Mouse (Mus musculus) frontal cortex, postnatal 14 days (tissue): ENCODE data around the gene Sema4d.

Experiments
- DNase-seq, 2 experiments: peaks; one replicate each; pipeline ENCODE4 v3.0.0; 2022; ENCODE audit warnings: low spot score in 2 of 2

Sema4d gene

DNA sequence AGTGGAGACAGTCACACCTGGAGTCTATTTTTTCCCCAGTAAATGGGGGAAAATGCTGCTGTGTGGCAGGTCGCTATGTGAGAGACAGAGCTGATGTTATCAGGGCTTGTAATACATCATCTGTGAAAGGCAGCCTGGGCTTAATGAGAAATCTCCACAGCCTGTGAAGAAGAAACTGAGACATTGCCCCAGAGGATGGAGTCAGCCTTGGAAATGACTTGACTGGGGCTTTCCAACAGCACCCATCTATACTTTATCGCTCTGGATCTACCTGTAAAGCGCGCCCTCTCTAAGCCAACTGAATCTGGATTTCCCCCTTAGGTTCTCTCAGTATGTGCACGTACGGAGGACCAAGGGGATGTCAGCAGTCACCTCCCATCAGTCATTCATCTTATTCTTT, 21.1 kb upstream of the Sema4d start:
- DNase-seq = no peak

DNA sequence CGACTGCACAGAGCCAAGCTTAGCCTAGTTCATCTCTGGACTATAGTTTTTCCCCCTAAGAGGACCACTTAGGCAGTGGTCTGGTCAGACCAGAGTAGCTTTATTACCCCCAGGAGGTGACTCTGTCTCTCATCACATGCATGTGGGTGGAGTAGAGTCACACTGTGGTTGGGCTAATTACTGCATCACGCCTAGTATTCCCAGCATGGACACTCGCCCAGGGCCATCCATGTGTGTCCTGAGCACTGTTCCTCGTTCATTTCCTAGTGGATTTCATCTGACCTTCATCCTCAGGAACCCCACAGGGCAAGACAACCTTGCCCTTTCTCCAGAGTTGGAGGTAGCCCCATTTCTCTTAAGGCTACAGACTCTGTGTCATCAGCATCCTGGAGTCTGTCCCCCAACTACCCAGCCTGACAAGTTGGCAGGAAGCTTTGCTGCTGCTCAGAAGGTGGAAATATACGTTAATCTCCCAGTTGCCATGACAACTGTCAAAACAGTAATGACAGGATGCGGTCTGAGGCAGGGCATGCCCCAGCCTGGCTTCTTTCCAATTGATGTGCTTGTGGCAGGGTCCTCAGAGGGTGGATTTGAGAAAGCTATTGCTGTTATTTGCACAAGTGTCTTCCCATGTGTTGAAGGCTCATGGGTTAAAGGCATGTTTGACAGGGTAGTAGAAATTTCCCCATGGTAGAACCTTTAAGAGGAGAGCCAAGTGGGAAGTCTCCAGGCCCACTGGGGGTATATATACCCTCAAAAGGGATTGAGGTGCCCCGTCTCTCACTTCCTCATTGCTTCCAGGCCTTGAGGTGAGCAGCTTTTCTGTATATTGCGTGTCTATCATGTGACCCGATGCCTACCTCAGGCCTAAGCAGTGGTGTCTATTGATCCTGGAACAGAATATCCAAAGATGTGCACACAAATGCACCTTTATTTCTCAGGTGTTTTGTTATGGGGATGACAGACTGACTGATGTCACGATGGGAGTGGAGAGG, 20.4 kb upstream of the Sema4d start:
- DNase-seq = no peak

DNA sequence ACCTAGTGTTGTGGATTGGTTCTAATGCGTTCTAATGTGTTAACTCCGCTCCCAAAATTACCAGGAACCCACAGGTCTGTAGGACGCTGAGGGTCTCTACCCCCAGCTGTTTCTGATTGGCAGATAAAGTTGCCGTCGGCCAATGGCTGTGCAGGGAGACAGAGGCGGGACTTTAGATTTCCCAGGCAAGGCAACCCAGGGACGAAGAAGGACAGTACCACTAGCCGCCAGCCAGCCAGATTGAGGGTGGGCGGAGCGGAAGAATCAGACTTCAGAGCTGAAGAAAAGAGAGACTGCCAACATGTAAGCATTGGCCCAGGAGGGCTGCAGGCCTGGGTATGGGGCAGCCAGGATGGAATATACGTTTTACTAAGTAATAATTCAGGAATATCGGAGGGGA, 14.6 kb upstream of the Sema4d start:
- no peak for DNase-seq

DNA sequence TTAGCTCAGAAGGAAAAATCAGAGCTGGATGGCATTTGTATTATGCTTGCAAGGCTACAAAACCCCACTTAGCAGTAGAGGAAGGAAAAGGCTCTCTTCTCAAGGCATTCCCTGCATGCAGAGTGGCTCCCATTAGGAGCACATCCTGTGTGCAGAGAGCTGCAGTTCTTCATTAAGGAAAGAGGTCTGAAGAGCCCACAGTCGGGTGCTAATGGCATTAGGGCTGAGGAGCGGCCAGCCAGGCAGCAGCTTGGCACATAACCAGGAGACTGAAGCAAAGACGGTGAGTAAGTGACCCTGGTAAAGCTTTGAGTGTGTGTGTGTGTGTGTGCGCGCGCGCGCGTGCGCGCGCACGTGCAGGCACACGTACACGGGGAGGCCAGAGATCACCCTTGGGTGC, 12.7 kb upstream of the Sema4d start:
- DNase-seq = no peak

DNA sequence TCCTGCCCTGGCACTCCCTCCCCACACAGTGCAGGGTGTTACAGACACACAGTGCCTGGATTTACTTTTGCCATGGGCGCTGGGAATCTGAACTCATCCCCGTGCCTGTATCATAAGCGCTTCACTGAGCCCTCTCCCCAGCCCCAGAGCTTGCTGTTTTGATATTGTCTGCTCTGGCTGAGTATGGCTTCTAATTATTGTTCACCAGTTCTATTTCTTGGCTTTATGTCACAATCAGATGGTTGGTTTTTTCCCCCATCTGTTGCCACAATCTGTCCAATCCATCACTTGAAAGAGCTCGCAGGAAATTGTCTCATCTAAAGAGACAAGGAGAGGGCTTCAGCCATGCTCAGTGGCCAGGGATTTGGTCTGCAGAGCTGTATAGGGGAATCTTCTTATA, 12.1 kb upstream of the Sema4d start:
- DNase-seq = no peak

DNA sequence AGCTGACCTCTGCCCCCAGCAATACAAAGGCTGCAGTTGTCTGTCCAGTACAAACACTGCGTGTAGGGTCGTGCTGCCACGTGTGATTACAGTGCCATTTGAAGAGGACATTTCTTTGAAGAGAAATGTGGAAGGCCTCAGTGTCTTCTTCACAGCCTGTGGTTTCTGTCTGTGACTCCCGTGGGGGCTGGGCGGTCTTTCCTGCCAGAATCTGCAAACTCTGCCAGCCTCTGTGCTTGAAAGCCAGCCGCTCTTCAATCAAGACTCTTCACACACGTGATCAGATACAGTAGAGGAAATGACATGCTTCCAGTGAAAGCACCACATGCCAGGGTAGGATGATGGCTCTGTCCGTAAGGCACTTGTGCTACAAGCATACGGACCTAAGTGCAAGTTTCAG, 7.4 kb upstream of the Sema4d start:
- no peak for DNase-seq

DNA sequence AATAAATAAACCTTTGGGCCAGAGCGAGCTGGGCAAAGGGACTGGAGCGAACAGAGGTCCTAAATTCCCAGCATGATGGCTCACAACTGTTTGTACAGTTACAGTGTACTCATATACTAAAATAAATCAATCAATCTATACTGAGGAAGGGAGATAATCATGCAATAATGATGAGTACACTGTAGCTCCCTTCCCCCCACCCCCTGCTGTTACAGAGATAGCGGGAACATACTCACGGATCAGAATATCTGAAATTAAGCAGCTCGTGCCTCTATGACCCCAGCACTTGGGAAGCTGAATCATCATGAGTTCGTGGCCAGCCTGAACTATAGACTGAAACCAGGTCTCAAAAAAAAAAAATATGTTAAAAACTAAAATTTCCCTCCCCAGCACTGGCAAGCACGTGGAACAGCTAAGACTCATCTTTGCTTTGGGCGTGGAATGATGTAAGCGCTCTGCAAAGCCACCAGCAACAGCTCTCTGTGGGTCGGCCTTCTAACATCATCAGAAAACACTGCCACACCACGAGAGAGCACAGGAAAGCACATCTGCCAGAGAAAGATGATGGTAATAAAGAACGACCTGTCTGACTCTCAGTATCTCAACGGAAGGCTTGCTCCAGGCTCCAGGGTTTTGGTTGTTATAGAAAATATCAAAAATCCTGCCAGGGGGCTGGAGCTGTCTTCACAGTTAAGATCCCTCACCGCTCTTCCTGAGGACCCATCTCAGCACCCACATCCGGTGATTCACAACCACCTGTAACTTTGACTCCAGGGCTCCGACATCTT, 6.4 kb upstream of the Sema4d start:
- no peak for DNase-seq

DNA sequence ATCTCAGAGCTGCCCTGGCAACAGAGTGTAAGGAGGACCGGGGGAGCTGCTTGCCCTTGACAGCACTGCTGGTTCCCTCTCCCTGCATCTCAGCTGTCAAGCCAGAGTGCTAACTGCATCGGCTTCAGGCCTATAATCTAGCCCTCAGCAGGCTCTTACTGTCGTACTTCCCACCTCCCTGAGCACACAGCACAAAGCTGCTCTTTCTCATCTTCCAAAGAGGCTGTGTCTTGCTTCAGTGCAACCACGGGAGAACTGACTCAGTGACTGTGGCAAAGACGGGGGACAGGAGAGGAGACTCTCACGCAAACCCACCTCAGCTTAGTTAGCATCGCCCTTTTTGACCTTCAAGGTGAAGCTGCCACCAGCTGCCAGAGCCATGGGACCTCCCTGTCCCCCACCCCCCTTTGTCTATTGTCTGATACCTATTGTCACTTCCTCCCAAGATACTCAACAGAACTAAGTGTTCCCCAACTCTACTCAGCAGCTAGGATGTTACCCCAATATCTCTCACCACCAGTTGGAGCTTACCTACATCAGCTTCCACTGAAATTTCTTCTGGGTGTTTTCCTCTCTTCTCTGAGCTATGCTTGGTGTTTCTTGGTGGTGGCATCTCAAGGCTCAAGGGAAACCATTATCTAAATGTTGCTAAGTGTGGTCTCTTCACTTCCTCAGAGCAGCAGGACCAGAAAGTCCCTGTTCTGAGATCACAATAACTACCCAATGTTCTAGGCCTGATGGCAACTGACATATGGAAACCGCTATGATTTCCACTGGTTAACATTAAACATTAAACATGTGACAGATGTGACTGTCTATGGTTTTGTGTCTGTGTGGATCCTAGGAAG, 4.6 kb upstream of the Sema4d start:
- no peak for DNase-seq

DNA sequence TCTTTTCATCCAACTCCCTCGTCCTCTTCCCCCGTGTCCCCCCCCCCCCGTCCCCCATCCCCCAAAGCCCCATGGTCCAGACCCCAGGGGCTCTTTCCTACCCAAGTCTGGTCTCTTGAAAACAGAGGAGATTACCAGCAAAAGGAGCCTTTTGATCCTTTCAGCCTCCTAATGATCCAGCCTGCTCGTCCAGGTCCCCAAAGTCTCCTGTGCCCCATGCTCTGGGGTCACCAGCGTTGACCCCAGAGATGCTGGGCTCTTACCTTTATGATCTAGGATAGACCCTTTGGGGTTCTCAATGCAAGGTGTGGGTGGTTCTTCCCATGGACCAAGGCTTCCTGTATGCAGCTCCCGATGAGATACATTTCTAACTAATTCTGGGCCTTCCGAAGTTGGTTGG, 401 bp upstream of the Sema4d start:
- DNase-seq = no peak

DNA sequence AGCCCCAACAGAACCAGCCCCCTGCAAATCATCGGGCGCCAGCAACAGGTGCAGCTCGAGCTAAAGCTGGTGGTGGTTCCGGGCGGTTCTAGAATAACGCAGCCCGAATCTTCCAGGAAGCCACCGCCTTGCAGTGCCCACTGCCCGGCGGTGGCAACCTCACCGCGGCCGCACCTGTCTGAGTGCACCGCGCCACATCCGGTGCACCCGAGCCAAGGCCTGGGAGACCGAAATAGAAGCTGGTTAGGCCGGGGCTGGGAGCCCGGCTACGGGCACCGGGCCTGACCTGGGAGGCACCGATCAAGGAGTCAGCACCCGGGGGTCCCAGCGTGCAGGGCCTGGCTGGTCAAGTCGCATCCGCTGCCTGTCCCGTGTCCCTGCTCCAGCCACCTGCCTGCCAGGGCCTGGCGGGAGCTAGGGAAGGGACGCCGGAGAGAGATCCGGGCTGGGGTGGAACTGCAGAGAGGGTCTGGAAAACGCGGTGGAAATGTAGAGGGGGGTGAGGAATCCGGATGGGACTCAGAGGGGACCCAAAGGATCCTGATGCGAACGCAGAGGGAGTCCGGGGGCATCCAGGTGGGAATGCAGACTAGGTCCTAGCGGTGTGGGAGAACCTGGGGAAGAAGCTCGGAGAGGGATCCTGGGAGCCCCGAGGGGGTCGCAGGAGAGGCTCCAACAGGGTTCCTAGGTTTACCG, 670 bp downstream of the Sema4d start:
- DNase-seq = no peak

DNA sequence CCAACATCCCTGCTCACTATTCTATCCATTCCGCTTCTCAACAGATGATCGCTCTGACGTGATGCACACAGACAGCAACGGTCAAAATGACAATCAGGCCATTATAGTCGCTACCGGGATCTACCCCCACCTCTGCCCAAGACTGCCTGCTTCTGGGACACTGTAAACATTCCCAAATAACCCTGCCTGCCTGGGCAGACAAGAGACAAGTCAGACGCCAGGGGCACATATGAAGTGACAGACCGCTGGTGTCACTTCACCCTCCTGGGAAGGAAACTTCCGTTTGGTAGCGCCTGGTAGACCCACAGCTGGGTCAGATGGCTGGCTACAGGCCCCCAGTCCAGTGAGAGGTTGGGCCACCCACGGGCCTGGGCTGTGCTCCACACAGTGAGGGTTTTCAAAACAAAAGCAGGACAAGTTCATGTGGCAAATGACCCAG, 1.4 kb downstream of the Sema4d start:
- DNase-seq = no peak

DNA sequence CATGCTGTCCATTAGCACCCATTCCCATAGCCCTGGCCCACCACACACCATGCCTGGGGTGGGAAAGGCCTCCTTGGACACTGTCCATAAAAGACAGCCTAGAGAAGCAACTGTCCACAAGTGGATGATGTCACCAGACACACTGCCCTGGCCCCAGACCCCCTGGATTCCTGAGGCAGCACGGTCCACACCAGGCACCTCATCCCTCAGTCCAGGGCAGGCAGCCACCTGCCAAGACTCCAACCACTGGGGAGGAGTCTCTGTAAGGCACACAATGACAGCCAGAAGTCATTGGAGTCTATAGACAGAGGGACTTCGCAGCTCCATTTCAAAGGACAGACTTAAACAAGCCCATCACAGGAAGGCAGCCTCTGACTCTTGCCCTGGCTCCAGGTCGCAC, 1.9 kb downstream of the Sema4d start:
- DNase-seq = no peak

DNA sequence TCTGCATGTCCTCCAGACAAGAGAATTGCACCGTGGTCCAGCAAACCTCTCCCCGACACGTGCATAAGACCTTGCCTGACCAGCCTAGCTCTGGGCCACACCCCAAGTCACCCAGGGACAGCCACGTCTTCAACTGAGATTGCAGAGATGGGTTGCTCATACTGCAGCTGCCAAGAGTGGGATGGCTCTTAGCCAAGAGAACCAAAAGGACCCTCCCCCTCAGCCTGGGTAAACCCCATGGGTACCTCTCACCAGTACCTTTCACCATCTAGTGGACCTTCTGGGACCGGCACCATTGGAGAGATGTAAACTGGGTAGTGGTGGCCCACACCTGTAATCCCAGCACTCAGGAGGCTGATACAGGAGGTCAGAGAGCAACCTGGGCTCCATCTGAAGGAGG, 2.8 kb downstream of the Sema4d start:
- no peak for DNase-seq

DNA sequence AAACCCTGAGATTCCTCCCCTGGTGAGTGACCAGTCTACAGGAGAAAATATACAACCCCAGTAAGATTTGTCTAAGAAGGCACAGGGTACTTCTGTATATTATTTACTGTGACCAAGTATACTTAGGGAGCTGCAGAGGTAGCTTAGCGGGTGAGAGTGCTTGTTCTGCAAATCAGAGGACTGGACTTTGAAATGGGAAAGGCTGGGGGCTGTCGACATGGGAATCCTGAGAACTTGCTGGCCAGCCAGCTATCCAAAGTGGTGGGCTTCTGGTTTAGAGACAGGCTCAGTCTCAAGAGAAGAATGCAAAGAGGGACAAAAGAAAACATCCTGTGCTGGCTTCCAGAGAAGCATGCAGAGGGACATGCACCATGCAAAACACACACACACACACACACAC, 5.7 kb downstream of the Sema4d start:
- no peak for DNase-seq

DNA sequence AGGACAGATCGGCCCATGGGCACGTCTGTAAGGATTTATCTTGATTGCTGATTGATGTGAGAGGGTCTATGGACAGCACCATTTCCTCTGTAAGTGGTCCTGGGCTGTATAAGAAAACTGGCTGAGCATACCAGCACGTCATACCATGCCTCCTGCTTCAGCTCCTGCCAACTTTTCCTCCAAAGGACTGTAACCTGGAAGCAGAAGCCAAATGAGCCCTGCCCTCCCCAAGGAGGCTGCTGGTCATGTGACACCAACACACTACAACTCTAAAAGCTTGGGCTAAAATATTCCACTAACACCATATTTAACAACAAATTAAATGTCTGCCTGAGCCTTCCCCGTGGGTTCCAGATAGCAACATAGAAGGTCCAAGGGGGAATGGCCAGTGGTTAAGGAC, 6.9 kb downstream of the Sema4d start:
- DNase-seq = no peak

DNA sequence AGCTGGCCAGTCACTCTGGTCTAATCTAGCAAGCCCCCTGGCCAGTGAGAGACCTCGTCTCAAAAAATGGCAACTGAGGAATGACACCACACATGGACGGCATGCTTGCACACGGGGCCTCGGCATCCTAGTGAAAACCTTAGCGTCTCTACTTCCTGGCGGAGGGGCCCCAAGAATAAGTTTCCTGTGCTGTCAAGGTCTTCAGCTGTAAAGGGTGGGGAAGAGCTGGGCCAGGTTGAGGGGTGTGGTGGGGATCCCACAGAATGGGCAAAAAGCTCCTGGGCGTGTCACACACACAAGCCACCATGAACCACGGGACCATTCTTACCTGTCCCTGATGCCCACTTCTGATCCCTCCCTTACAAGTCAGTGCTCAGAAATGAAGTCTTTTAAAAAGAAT, 9.1 kb downstream of the Sema4d start:
- no peak for DNase-seq

DNA sequence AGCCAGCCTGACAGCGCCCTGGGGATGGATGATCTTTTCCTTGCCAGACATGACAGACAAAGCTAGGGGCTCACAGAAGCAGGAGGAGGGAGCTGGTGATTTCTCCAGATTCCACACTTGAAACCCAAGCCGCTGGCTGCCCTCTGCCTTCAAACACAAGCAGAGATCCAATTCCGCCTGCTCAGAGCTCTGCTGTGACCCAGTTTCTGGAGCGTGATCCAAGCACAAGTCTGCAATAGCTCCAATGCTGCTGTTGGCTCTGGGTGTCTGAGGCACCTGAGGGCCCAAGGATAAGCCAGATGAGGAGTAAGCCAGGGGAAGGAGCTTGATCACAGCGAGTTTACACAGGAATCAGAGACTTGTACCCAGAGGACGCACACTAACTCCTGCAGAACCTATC, 9.7 kb downstream of the Sema4d start:
- no peak for DNase-seq

DNA sequence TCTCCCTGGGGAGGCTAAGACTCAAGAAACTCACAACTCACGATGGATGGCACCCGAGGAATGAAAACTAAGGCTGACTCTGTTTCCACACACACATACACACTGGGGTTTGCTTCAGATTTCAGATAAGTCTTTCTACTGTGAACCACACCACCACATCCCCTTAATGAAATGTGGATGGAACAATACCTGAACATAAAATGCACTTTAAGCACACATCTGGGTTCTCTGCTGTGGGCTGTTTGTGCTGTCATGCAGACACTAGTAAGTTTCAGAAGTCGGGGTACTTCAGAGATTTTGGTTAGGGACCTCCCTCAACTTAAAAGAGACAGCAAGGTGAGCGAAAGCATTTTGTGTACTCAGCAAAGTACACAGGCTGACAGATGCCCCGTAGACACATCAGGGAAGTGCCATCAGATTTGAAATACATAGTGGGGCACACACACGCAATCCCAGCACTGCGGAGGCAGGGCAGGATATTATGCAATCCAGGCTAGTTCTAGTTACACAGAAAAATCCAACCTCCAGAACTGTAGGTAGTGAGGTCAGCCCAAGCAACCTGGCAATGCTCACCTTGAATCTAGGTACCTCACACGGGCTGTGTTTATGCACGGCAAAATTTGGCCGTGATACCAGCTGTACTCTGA, 12.9 kb downstream of the Sema4d start:
- DNase-seq = no peak

DNA sequence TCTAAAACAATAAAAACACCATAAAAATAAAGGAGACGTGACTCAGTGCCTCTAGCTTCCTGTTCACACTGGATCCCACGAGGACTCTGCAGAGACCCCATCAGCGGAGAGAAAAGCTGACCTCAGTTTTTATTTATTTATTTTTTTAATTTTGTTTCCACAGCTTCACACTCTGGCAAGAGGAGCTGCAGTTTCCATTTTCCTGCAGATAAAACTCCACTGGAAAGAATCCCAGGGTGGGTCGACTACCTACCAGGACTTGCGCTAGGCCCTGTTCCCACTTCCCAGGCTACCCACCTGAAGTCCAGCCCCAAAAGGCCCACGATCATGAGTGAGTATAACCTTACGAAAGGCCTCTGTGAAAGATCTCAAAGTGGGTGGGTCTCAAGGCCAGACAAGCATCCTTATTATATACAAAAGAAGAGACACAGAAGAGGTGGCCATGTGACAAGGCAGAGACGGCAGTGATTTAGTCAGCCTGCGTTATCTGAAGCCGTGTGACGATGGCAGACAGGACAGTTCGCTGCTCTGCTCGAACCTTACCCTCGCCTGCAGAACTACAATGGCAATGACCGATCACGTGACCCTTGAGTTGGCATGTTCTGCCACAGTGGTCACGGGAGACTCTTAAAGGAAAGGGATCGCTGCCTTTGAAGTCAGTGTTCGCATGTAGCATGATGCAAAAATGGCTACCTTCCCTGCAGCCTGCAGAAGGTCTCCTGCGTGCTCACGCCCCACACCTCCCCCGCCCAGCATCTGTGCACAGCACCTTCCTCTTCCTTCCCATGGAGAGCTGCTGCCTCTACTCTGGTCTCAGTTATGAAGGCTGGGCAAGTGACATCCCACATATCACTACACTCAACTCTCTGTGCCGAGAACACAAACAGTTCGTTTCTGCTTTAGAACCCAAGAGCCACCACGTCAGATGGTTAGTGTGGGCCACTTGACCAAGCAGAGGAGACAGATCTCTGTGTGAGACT, 14.3 kb downstream of the Sema4d start:
- no peak for DNase-seq
